Mouse (Mus musculus) urinary bladder, postnatal 25 days (tissue): ENCODE data around the gene Sirt5.

ENCODE experiments used
- DNase-seq: peaks from one replicate; pipeline ENCODE4 v3.0.0; 2022; ENCODE audit warnings: low spot score

Sirt5 gene

DNA sequence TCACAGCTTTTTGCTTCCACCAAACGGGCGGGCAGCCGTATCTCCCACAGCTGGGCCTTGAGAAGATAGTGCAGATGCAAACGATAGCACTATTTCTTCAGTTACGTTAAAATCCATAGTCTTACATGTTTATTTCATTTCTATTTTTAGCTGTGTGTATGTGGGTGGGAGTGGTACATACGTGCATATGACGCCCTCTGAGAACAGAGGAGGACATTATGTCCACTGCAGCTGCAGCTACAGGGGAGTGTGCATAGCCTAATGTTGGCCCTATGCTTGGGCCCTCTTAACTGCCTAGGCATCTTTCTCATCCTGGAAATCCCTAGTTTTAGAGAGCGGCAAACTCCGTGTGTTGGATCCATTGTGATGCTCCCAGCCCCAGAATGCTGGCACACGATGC lies 8.9 kb downstream of the Sirt5 start:
- DNase-seq, result no peak

GRCm38 (mm10) chr13:43374918-43375432 lies 9.7 kb downstream of the Sirt5 start:
- DNase-seq, result no peak

- DNase-seq, result no peak
Measured at GRCm38 (mm10) chr13:43379989-43380388, 14.7 kb downstream of the Sirt5 start.

DNA sequence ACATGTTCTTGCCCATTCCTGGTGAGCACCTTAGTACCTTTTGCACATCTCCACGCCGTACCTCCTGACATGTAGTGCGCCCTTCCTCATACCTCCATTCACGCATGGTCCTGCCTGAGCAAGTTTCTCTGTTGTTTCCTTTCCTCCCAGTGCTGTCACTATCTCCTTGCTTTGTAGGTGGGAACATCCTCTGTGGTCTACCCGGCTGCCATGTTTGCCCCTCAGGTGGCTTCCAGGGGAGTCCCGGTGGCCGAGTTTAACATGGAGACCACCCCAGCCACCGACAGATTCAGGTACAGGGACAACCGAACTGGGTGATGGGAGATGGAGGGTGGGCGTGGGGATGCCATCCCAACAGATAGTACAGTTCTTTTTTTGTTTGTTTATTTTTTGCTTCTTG lies 20.0 kb downstream of the Sirt5 start:
- no peak for DNase-seq

DNA sequence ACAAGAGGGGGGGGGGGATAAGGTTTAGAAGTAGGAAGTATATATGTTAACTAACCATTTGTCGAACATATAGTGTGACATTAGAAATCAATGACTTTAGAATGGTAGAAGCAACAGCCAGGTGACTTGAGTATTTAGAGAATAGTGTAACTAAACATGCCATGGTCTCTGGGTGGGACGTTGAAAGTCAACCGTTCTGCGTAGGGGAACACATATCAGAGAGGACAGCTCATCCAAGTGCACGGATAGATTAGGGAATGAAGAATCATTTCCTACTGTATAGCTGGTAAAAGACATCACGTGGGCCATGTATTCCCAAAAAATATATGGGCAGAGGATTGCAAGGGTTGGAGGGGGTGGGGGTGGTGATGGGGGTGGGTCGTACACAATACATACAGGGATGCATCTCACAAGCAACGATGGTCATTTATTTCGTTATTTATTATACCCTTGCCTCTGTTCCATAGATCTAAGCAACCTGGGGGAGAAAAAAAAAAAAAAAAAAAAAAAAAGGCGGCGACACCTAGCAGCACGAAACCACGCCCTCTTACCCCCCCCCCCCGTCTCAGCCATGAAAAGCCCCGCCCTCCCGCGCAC lies 32.5 kb downstream of the Sirt5 start:
- no peak for DNase-seq

- peak; percentile 97 for DNase-seq
Measured at GRCm38 (mm10) chr13:43398297-43399080, 33.2 kb downstream of the Sirt5 start, which contains the start of gene Nol7. Nol7 (plus strand) TSS chr13:43398390.

GRCm38 (mm10) chr13:43399576-43399975 lies 34.3 kb downstream of the Sirt5 start:
- DNase-seq, result no peak

- no peak for DNase-seq
Measured at GRCm38 (mm10) chr13:43412311-43412710, 47.0 kb downstream of the Sirt5 start.

DNA sequence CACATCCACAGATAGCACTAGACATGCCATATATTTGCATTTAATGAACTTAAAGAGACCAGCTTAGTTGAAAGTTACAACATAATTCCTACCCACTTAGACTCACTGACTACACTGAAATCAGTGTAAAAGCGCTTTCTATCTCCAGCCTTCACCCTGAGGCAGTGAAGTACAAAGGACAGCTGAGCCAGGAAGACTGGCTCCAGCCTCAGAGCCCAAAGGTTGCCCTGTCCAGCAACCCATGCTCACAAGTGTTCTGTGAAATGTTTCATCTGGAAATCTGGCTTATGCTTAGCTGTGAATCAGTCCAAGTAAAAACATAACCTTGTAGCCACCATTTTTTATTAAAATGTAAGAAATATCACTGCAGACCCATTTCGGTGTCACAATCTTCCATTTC lies 48.3 kb downstream of the Sirt5 start:
- DNase-seq, result no peak

DNA sequence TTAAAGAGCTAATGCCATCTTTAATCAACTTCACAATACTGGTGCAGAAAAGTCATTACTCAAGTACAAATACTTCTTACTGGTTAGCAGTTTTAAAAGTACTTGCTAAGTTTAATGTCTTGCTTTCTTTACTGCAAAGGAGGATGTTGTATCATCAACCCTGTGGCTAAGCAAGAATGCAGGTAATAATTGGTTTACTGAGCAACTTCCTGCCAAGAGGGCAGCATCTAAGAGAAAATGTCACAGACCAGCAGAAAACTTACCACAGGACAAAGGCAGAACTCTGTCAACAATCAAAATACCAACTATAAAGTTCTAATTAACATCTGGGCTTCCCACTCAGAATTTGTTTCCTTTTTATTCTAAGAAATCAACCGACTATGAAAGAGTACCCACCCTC lies 50.0 kb downstream of the Sirt5 start:
- no peak for DNase-seq

DNA sequence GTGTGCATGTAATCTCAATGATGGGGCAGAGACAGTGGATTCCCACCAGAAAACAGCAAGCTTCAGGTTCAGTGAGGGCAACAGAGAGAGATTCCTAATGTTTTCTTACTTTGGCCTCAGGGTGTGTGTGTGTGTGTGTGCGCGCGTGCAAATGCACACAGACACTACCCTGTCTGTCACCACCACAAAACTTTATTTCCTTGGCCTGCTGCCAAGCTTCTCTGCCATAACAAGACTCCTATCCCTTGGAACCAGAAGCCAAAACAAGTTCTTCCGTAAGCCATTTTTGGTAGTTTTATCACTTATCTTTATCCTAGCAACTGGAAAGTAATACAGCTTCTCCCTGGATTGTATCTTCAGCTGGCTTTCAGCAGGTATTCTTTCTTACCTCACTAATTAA lies 63.1 kb downstream of the Sirt5 start:
- DNase-seq, result no peak

- DNase-seq, result no peak
Measured at GRCm38 (mm10) chr13:43433395-43433794, 68.1 kb downstream of the Sirt5 start.

DNA sequence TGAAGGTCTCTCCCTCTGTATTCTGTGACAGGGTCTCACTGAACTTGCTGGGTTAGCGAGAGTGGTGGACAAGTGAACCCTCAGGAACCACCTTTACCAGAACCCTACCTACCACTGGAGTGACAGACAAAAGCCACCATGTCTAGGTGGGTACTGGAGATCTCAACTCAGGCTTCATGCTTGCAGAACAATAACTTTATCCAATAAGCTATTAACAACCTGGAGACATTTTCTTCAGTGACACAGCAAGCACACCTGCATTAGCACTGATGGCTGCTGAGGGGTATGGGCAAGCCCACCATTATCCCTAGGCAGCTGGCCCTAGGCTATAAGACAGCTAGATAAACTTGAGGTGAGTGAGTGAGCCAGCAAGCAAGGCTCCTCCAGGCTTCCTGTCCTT lies 75.1 kb downstream of the Sirt5 start:
- DNase-seq, result no peak

DNA sequence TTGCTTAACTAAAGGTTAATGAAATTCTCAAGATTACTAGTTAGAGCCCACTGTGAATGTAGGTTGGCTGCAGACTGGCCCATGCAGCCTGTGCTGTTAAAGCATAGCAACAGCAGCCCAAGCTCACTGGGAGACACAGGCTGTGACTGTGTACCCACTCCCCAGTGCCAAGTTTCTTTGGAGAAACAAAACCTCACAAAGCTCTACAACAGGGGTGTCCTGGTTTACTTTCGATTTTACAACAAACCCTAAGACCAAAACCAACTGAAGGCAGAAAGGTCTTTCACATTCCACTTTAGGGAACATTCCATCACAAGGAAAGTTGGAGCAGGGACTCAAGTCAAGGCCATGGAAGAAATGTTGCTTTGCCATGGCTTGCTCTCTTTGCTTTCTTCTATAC lies 77.3 kb downstream of the Sirt5 start:
- DNase-seq, result no peak

GRCm38 (mm10) chr13:43443706-43444105 lies 78.4 kb downstream of the Sirt5 start:
- DNase-seq, result no peak

- DNase-seq, result no peak
Measured at GRCm38 (mm10) chr13:43444717-43445116, 79.4 kb downstream of the Sirt5 start.
